Mouse (Mus musculus) neural tube, embryonic 14.5 days (tissue): Measurements from ENCODE around the gene Neu1. TPM values are rescaled to one million over a fixed set of nuclear protein-coding genes. Genes with fewer than 3 reads are reported as not detected.

Experiments
- ATAC-seq: fragments of 200-750 bp; cut with Nextera tagmentation; 2 replicates; pipeline ENCODE4 v1.8.0; 2017; ENCODE audit warnings: low read depth, mild to moderate bottlenecking, moderate TSS enrichment, moderate library complexity
- H3K27ac ChIP-seq: fragments of 300-500 bp; sonication (generic); 2 replicates; pipeline ENCODE4 v1.5.1; 2014; ENCODE audit warnings: low read depth, mild to moderate bottlenecking, control low read depth, low read length, moderate library complexity, mixed read lengths
- H3K27me3 ChIP-seq: fragments of 300-500 bp; sonication (generic); 2 replicates; pipeline ENCODE4 v1.6.1; 2014; ENCODE audit warnings: low read length; ENCODE audit not compliant: control insufficient read depth, insufficient read depth
- H3K36me3 ChIP-seq: fragments of 300-500 bp; sonication (generic); 2 replicates; pipeline ENCODE4 v1.6.1; 2014; ENCODE audit warnings: low read length, mixed read lengths; ENCODE audit not compliant: control insufficient read depth, insufficient read depth
- H3K4me1 ChIP-seq: fragments of 300-500 bp; sonication (generic); 2 replicates; pipeline ENCODE4 v1.6.1; 2014; ENCODE audit warnings: low read length; ENCODE audit not compliant: control insufficient read depth, insufficient read depth
- H3K4me2 ChIP-seq: fragments of 300-500 bp; sonication (generic); 2 replicates; pipeline ENCODE4 v1.6.1; 2014; ENCODE audit warnings: mild to moderate bottlenecking, low read depth, low read length, control low read depth
- H3K4me3 ChIP-seq: fragments of 300-500 bp; sonication (generic); 2 replicates; pipeline ENCODE4 v1.5.1; 2014; ENCODE audit warnings: low read depth, low read length, control low read depth, mixed read lengths
- H3K9ac ChIP-seq: fragments of 300-500 bp; sonication (generic); replicated peaks from 2 replicates; pipeline ENCODE4 v1.6.1; 2014; ENCODE audit warnings: low read depth, mild to moderate bottlenecking, control low read depth, low read length, mixed read lengths
- H3K9me3 ChIP-seq: fragments of 300-500 bp; sonication (generic); 2 replicates; pipeline ENCODE4 v1.6.1; 2016; ENCODE audit warnings: low read length; ENCODE audit not compliant: control insufficient read depth
- WGBS: fragments of 180-500 bp; shearing (Covaris S2); extraction: QIAGEN DNeasy Blood & Tissue Kit; methylation state at CpG from one replicate; pipeline ENCODE4 v1.1.7; 2014; 5-methylcytosine and 5-hydroxymethylcytosine counted together
- polyA plus RNA-seq: library from polyadenylated mRNA; unstranded; fragments of >200 nt; fragmentation: Nextera tagmentation; extraction: Ambion mirVana; gene quantifications from 2 replicates; pipeline ENCODE4 v1.2.1, GENCODE M21; 2014

Neu1 gene
- polyA plus RNA-seq, 1 experiment from 2014 or later = 30.1 TPM

GRCm38 (mm10) chr17:34893072-34893824 is 37.8 kb upstream of the Neu1 start:
- no peaks in the 10 kb centered on the region for H3K9me3 ChIP-seq
- peak overlapping the region; percentile 79; the same call in 1 of the 2 replicates for H3K4me3 ChIP-seq
- 72% methylated on average over 12 of the region's 12 CpGs for WGBS
- no peaks in the 10 kb centered on the region for H3K27me3 ChIP-seq
- no peaks in the 10 kb centered on the region for H3K36me3 ChIP-seq
- H3K4me1 ChIP-seq = peaks cover 32% of the 10 kb centered on the region
- H3K9ac ChIP-seq = peak overlapping the region; percentile 43; the same call in 1 of the 2 replicates
- peak overlapping the region; percentile 55 for H3K4me2 ChIP-seq
- peak overlapping the region; percentile 90 for H3K27ac ChIP-seq
- ATAC-seq = no peak

DNA sequence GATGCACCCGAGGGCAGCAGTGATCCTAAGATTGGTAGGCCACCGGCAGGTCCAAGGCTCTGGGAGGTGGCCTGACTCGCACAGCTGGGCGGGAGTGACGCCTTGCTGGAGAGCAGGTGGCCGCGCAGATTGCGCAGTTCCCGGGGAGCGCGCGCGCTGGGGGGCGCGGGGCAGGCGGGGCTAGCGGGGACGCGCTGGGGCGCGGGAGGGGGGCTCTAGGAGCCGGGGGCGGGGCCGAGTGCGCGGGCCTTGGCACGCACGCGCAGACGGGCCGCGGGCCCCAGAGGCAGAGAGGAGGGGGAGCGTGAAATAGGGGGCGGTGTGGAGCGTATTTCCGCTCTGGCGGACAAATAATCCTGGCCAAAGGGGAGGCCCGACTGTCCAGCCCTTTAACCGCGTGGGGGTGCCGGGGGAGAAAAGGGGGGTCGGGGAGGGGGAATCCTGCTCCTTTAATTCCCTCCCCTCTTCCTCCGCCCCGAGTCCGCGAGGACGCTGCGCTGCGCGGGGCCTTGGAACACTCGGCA is 36.9 kb upstream of the Neu1 start:
- Histone ChIP-seq H3K27me3 (no peaks in the 10 kb centered on the region), H3K36me3 (no peaks in the 10 kb centered on the region), H3K9ac (peak overlapping the region; percentile 92), H3K4me3 (peak overlapping the region; percentile 79), H3K27ac (peak overlapping the region; percentile 90), H3K4me2 (peak overlapping the region; percentile 82), H3K4me1 (peaks cover 32% of the 10 kb centered on the region), H3K9me3 (no peaks in the 10 kb centered on the region)
- peak; percentile 87 for ATAC-seq
- WGBS = 3% methylated on average over 32 of the region's 51 CpGs

DNA sequence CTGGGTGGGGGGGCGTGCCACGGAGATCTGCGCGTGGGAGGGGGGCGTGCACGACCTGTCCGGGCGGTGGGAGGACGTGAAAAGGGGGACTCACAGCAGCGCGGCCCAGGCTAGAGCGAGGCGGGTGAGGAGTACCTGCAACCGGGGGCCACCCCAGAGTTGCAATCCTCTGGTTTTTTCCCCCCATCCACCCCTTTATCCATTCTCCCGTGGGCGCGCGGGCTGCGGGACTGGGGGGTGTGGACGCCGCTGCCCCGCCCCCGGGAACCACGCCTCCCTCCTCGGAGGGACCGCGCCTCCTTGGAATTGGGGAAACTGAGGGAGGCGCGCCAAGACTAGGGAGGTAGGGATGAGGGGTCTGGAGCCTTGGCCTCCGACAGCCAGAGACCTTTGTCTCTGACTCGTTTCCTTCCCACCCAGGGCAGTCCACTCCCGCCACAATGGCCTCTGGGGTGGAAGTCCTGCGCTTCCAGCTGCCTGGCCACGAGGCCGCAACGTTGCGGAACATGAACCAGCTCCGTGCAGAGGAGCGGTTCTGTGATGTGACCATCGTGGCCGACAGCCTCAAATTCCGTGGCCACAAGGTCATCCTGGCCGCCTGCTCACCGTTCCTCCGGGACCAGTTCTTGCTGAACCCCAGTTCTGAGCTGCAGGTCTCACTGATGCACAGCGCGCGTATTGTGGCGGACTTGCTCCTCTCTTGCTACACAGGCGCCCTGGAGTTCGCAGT is 36.1 kb upstream of the Neu1 start:
- peak overlapping the region; percentile 82 for H3K4me2 ChIP-seq
- H3K9me3 ChIP-seq = no peaks in the 10 kb centered on the region
- peak overlapping the region; percentile 90 for H3K27ac ChIP-seq
- peak overlapping the region; percentile 79 for H3K4me3 ChIP-seq
- peak; percentile 41 for ATAC-seq
- H3K4me1 ChIP-seq = peaks cover 32% of the 10 kb centered on the region
- H3K36me3 ChIP-seq = no peaks in the 10 kb centered on the region
- H3K9ac ChIP-seq = peak overlapping the region; percentile 92
- H3K27me3 ChIP-seq = no peaks in the 10 kb centered on the region
- WGBS = 9% methylated on average over 39 of the region's 51 CpGs

DNA sequence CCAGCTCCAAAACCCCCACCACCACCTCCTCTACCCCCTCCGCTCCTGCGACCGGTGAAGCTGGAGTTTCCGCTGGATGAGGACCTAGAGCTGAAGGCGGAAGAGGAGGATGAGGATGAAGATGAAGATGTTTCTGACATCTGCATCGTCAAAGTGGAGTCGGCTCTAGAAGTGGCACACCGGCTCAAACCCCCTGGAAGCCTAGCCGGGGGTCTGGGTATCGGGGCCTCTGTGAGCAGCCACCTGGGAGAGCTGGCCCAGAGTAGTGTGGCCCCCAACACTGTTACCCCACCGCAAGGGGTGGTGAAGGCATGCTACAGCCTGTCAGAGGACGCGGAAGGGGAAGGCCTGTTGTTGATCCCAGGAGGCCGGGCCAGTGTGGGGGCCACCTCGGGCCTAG is 35.3 kb upstream of the Neu1 start:
- H3K4me3 ChIP-seq = peak overlapping the region; percentile 79
- peak overlapping the region; percentile 90; the same call in 1 of the 2 replicates for H3K27ac ChIP-seq
- H3K9ac ChIP-seq = peak overlapping the region; percentile 92
- peak overlapping the region; percentile 82 for H3K4me2 ChIP-seq
- H3K36me3 ChIP-seq = no peaks in the 10 kb centered on the region
- H3K9me3 ChIP-seq = no peaks in the 10 kb centered on the region
- 86% methylated on average over 15 of the region's 15 CpGs for WGBS
- H3K27me3 ChIP-seq = no peaks in the 10 kb centered on the region
- H3K4me1 ChIP-seq = peaks cover 37% of the 10 kb centered on the region
- no peak for ATAC-seq

DNA sequence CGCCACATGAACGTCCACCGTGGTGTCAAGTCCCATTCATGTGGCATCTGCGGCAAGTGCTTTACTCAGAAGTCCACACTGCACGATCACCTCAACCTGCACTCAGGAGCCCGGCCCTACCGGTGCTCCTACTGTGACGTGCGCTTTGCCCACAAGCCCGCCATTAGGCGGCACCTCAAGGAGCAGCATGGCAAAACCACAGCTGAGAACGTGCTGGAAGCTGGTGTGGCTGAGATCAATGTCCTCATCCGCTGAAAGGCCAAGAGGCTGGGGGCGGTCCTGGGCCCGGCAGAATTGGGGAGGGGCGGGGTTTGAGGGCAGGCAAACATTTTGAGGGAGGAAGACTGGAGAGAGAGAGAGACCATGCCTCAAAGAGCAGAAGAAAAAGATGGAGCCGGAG is 34.7 kb upstream of the Neu1 start:
- WGBS = 89% methylated on average over 17 of the region's 17 CpGs
- H3K4me3 ChIP-seq = no peak overlapping the region; the same call in 1 of the 2 replicates
- H3K36me3 ChIP-seq = no peaks in the 10 kb centered on the region
- no peak for ATAC-seq
- H3K9me3 ChIP-seq = no peaks in the 10 kb centered on the region
- H3K4me1 ChIP-seq = peaks cover 37% of the 10 kb centered on the region
- no peak overlapping the region for H3K27ac ChIP-seq
- no peak overlapping the region for H3K9ac ChIP-seq
- H3K27me3 ChIP-seq = no peaks in the 10 kb centered on the region
- peak overlapping the region; percentile 82; the same call in 1 of the 2 replicates for H3K4me2 ChIP-seq

DNA sequence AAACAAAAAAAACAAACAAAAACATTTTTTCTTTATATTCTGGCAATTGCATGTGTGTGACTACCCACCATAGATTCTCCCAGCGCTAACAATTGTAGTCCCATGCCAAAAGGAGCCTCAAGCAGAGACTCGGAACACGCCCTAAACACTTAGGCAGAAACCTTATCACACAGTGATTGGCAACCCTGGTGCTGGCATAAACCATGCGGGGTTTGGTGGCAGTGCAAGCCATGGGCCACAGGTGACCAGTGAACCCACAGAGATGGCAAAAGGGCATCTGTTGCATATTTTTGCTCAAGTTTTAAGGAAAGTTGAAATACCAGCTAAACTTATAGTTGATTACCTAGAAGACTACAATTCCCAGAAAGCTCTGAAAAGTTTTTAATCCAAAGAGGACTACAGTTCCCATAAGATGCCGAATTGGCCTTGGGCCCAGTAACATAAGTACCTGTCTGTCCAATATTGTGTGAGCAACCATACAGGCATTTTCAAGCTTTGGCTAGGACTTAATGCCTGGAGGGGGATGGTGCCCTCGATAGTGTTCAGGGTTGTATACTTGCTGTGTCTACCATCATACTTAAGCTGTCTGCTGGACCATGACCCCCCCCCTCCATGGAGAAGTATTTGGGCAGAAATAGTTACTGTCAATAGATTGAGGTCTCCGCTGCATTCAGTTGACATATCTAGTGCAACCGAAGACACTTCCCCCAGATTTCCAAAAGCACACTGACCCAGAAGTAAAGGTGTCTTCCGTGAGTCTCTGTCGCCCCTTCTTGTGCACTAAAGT is 33.5 kb upstream of the Neu1 start:
- Histone ChIP-seq H3K36me3 (peaks cover 6% of the 10 kb centered on the region), H3K27ac (peak overlapping the region; percentile 97), H3K4me1 (peaks cover 37% of the 10 kb centered on the region), H3K9me3 (no peaks in the 10 kb centered on the region), H3K9ac (peak overlapping the region; percentile 98), H3K27me3 (no peaks in the 10 kb centered on the region), H3K4me2 (peak overlapping the region; percentile 97), H3K4me3 (peak overlapping the region; percentile 82)
- 25% methylated on average over 10 of the region's 10 CpGs for WGBS
- no peak for ATAC-seq

GRCm38 (mm10) chr17:34898160-34898586 is 32.9 kb upstream of the Neu1 start, which contains the start of the genes C2 and Ehmt2:
Gene C2, minus strand, starts transcription at chr17:34898265.
Gene Ehmt2, plus strand, starts transcription at chr17:34898469.
- no peaks in the 10 kb centered on the region for H3K9me3 ChIP-seq
- H3K4me1 ChIP-seq = peaks cover 37% of the 10 kb centered on the region
- H3K4me3 ChIP-seq = peak within 1 kb of the TSS; percentile 82
- H3K27me3 ChIP-seq = no peaks in the 10 kb centered on the region
- peaks cover 11% of the 10 kb centered on the region for H3K36me3 ChIP-seq
- H3K4me2 ChIP-seq = peak within 1 kb of the TSS; percentile 97
- peak; percentile 10 for ATAC-seq
- H3K27ac ChIP-seq = peak within 1 kb of the TSS; percentile 97
- WGBS = under 1% methylated on average over 25 of the region's 44 CpGs
- H3K9ac ChIP-seq = peak within 1 kb of the TSS; percentile 98

DNA sequence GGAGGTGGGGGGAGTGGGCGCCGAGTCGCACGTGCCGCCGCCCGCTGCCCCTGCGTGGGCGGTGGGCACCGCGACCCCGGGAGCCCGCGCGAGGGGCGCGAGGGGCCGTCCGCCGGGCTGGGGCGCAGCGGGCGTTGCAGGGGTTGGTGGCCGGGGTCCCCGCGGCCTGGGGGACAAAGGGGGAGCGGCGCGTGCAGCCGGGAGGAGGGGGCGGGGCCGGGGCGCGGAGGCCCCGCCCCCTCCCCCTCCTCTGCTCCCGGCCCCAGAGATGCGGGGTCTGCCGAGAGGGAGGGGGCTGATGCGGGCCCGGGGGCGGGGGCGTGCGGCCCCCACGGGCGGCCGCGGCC is 32.4 kb upstream of the Neu1 start:
- peaks cover 34% of the 10 kb centered on the region for H3K4me1 ChIP-seq
- no peaks in the 10 kb centered on the region for H3K27me3 ChIP-seq
- ATAC-seq = 0 out of 2 replicates have a peak, but pooled peaks have one; percentile 3
- peaks cover 11% of the 10 kb centered on the region for H3K36me3 ChIP-seq
- 0% methylated on average over 6 of the region's 47 CpGs for WGBS
- H3K9ac ChIP-seq = peak overlapping the region; percentile 98
- H3K4me2 ChIP-seq = peak overlapping the region; percentile 97
- H3K9me3 ChIP-seq = no peaks in the 10 kb centered on the region
- H3K27ac ChIP-seq = peak overlapping the region; percentile 97
- H3K4me3 ChIP-seq = peak overlapping the region; percentile 82
